Mouse (Mus musculus): ENCODE data around the gene Adgrg3. TPM values are rescaled to one million over a fixed set of nuclear protein-coding genes. Genes with fewer than 3 reads are reported as not detected.
A peak's percentile ranks its signal among the peaks of the same experiment; 100 is the strongest.

Adgrg3 gene
- polyA plus RNA-seq, 1 experiment from 2014 or later, result 3.8 TPM

DNA sequence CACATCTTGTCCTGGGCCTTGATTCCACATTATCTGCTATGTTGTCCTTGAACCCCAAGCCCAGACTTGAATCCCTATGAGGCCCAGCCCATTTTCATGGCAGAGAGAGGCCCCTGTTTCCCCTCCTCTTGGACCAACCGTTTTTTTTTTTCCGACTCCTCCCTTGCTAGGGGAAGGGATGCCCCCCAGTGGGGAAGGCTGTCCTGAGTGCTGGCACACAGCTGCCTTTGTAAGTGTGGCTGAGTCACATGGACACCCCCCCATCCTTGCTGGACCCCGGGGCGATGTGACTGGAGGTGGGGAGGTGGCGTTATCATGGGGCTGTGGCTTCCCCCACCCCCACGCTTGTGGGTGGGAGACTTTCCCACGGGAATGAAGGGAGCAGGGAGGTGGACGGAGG, 36.5 kb upstream of the Adgrg3 start:
- ATAC-seq (ENCODE audit: insufficient number of reproducible peaks, insufficient read depth, low FRiP score, low read depth), result no peak
- Histone ChIP-seq H3K27ac (ENCODE audit: low read length) (no peak overlapping the region; the same call in 1 of the 2 replicates), H3K4me1 (ENCODE audit: control insufficient read depth, insufficient read depth, low read length) (peaks cover 20% of the 10 kb centered on the region), H3K36me3 (ENCODE audit: control insufficient read depth, insufficient read depth, low read length) (no peaks in the 10 kb centered on the region), H3K27me3 (ENCODE audit: control insufficient read depth, insufficient read depth, low read length) (no peaks in the 10 kb centered on the region), H3K9me3 (ENCODE audit: control insufficient read depth, low read depth, low read length) (no peaks in the 10 kb centered on the region), H3K9ac (replicated peaks; ENCODE audit: low read depth, low read length) (no peak overlapping the region), H3K4me2 (replicated peaks; ENCODE audit: low read depth, low read length) (no peak overlapping the region), H3K4me3 (ENCODE audit: low read depth, low read length) (no peak overlapping the region)
- WGBS, result 53% methylated on average over 8 of the region's 8 CpGs

DNA sequence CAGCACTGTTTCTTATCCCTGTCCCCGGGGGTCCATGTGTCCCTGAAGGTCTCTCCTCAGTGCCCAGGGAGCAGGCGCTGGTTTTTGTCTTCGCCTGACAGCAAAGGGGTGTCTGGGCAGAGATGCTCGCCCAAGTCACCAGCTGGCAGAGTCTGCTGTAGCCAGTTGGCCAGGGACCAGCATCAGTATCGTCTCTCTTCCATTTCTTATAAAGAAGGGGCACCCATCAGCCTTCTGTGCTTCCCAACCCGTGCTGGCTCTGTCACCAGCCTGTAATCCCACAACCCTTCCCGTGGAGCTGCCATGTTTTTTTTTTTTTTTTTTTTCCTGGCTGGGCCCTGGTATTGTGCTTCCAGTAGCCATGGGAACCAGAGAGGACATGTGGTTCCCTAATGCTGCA, 35.6 kb upstream of the Adgrg3 start:
- H3K27me3 ChIP-seq (ENCODE audit: control insufficient read depth, insufficient read depth, low read length), result no peaks in the 10 kb centered on the region
- H3K27ac ChIP-seq (ENCODE audit: low read length), result no peak overlapping the region
- H3K9me3 ChIP-seq (ENCODE audit: control insufficient read depth, low read depth, low read length), result no peaks in the 10 kb centered on the region
- no peak overlapping the region for H3K9ac ChIP-seq (replicated peaks; ENCODE audit: low read depth, low read length)
- H3K4me3 ChIP-seq (ENCODE audit: low read depth, low read length), result no peak overlapping the region
- no peak for ATAC-seq (ENCODE audit: insufficient number of reproducible peaks, insufficient read depth, low FRiP score, low read depth)
- H3K4me2 ChIP-seq (replicated peaks; ENCODE audit: low read depth, low read length), result no peak overlapping the region
- H3K36me3 ChIP-seq (ENCODE audit: control insufficient read depth, insufficient read depth, low read length), result no peaks in the 10 kb centered on the region
- WGBS, result 69% methylated on average over 7 of the region's 7 CpGs
- H3K4me1 ChIP-seq (ENCODE audit: control insufficient read depth, insufficient read depth, low read length), result peaks cover 20% of the 10 kb centered on the region

DNA sequence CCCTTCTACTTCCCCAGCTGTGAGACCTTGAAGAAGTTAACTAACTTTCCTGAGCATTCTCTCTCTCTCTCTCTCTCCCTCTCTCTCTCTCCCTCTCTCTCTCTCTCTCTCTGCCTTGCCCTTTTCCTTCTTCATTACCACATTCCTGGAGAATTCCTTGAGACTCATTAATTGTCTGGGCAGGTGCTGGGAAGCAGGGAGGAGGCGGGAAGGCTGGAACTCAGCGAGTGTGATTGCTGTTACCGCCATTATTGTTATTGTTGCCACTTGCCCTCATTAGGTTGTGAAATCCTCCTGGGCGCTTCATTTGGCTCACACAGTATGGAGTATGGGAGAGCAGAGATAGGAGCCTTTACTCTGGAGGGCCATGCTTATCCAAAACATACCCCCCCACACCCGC, 34.3 kb upstream of the Adgrg3 start:
- Histone ChIP-seq H3K4me1 (ENCODE audit: control insufficient read depth, insufficient read depth, low read length) (peaks cover 20% of the 10 kb centered on the region), H3K4me2 (replicated peaks; ENCODE audit: low read depth, low read length) (no peak overlapping the region), H3K27ac (ENCODE audit: low read length) (no peak overlapping the region), H3K9ac (replicated peaks; ENCODE audit: low read depth, low read length) (no peak overlapping the region), H3K36me3 (ENCODE audit: control insufficient read depth, insufficient read depth, low read length) (no peaks in the 10 kb centered on the region), H3K4me3 (ENCODE audit: low read depth, low read length) (no peak overlapping the region), H3K27me3 (ENCODE audit: control insufficient read depth, insufficient read depth, low read length) (no peaks in the 10 kb centered on the region), H3K9me3 (ENCODE audit: control insufficient read depth, low read depth, low read length) (no peaks in the 10 kb centered on the region)
- ATAC-seq (ENCODE audit: insufficient number of reproducible peaks, insufficient read depth, low FRiP score, low read depth), result no peak
- WGBS, result 14% methylated on average over 5 of the region's 5 CpGs

DNA sequence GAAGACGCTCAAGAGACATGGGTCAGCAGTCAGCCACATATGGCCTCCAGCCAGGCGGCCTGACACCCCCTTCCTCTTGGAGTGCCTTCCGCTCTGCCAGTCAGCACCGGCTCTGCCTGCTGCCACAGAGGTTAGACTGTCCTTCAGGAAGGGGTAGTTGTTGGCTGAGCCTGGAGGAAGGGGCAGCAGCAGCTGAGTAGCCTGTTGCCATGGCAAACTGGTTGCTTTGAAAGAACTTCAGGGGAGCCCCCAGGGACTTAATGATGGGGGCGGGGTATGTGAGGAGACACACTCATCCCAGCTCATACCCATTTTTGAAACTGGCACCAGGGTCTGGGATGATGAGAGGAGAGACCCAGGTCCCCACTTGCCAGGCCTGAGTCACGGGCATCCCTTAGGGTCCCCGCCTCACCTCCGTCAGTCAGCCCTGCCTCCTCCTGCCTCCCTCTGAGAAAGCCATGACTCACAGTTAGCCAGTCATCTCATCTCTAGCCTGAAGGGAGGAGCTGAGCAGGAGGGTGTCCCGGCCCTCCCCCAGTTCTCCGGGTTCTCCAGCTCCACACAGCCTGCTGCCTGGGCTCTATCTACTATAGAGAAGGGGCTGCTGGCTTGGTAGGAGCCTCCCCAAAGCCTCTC, 33.5 kb upstream of the Adgrg3 start:
- WGBS, result 30% methylated on average over 10 of the region's 10 CpGs
- Histone ChIP-seq H3K4me1 (ENCODE audit: control insufficient read depth, insufficient read depth, low read length) (peaks cover 20% of the 10 kb centered on the region), H3K4me2 (replicated peaks; ENCODE audit: low read depth, low read length) (no peak overlapping the region)

DNA sequence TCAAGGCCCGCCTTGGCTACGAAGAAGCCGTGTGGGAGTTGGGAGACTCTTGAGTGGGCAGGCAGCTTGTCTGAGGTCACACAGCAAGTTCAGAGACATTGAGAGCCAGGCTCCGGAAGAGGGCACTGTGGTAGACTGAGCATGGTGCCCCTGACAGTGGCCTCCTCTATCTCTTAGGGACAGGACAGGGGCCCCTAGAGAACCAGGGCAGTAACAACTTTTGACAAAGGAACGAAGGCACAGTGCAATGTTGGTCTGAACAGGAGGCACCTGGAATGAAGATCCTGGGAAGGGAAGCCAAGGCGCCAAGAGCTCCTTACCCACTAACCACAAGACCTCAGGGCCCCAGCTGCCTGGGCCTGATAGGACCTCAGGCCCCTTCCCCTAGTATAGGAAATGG, 32.5 kb upstream of the Adgrg3 start:
- no peak for ATAC-seq (ENCODE audit: insufficient number of reproducible peaks, insufficient read depth, low FRiP score, low read depth)
- Histone ChIP-seq H3K27ac (ENCODE audit: low read length) (no peak overlapping the region), H3K4me1 (ENCODE audit: control insufficient read depth, insufficient read depth, low read length) (peaks cover 22% of the 10 kb centered on the region)

More for the DNA sequence above, 33.5 kb upstream of the Adgrg3 start:
- Histone ChIP-seq H3K36me3 (ENCODE audit: control insufficient read depth, insufficient read depth, low read length) (no peaks in the 10 kb centered on the region), H3K9ac (replicated peaks; ENCODE audit: low read depth, low read length) (no peak overlapping the region), H3K4me3 (ENCODE audit: low read depth, low read length) (0 out of 2 replicates have a peak overlapping the region, but pooled peaks have one; percentile 0), H3K9me3 (ENCODE audit: control insufficient read depth, low read depth, low read length) (no peaks in the 10 kb centered on the region), H3K27ac (ENCODE audit: low read length) (peak overlapping the region; percentile 45; the same call in 1 of the 2 replicates), H3K27me3 (ENCODE audit: control insufficient read depth, insufficient read depth, low read length) (no peaks in the 10 kb centered on the region)
- ATAC-seq (ENCODE audit: insufficient number of reproducible peaks, insufficient read depth, low FRiP score, low read depth), result peak; percentile 77

DNA sequence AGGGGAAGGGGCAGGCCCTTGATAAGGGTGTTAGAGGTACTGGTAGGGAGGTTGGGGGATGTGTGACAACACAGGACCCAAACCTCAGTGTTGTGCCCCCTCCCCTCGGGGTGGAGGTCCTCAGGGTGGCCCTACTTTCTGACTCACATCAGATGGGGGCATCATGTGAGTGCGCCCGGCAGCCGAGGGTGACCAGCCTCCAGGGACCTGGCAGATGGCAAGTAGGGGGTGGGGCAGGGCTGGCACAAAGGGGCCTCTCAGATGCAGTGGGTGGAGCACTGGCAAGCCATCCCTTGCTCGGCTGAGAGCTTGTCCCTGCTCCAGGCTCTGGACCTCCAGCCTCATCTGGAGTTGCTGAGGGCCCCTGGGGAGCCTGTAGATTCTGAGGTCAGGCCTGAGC, 30.8 kb upstream of the Adgrg3 start:
- ATAC-seq (ENCODE audit: insufficient number of reproducible peaks, insufficient read depth, low FRiP score, low read depth), result peak; percentile 25; the same call in 1 of the 2 replicates
- 60% methylated on average over 5 of the region's 5 CpGs for WGBS
- no peaks in the 10 kb centered on the region for H3K36me3 ChIP-seq (ENCODE audit: control insufficient read depth, insufficient read depth, low read length)
- no peak overlapping the region for H3K4me2 ChIP-seq (replicated peaks; ENCODE audit: low read depth, low read length)
- no peak overlapping the region for H3K27ac ChIP-seq (ENCODE audit: low read length)
- H3K9me3 ChIP-seq (ENCODE audit: control insufficient read depth, low read depth, low read length), result no peaks in the 10 kb centered on the region
- no peak overlapping the region for H3K9ac ChIP-seq (replicated peaks; ENCODE audit: low read depth, low read length)
- H3K27me3 ChIP-seq (ENCODE audit: control insufficient read depth, insufficient read depth, low read length), result no peaks in the 10 kb centered on the region
- peaks cover 26% of the 10 kb centered on the region for H3K4me1 ChIP-seq (ENCODE audit: control insufficient read depth, insufficient read depth, low read length)
- H3K4me3 ChIP-seq (ENCODE audit: low read depth, low read length), result no peak overlapping the region

More for the DNA sequence above, 32.5 kb upstream of the Adgrg3 start:
- Histone ChIP-seq H3K9ac (replicated peaks; ENCODE audit: low read depth, low read length) (no peak overlapping the region), H3K9me3 (ENCODE audit: control insufficient read depth, low read depth, low read length) (no peaks in the 10 kb centered on the region), H3K4me2 (replicated peaks; ENCODE audit: low read depth, low read length) (no peak overlapping the region), H3K27me3 (ENCODE audit: control insufficient read depth, insufficient read depth, low read length) (no peaks in the 10 kb centered on the region), H3K36me3 (ENCODE audit: control insufficient read depth, insufficient read depth, low read length) (no peaks in the 10 kb centered on the region), H3K4me3 (ENCODE audit: low read depth, low read length) (no peak overlapping the region)
- 74% methylated on average over 6 of the region's 6 CpGs for WGBS

DNA sequence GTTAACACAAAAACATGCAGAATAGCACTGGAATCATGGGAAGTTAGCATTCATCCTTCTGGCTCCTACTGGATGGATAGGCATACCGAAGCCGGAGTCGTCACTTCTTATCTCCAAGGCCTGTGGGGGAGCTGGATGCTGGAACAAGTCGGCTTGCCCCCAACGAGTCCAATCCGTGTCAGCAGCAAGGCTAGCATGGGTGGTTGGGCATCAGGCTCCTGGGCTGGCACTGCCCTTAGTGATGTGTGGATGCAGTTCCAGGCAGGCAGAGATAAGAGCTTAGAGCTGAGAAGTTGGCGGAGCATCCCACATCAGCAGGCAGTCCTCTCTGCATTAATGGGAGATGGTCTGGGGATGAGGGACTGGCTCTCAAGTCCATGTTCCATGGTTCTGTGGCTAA, 29.9 kb upstream of the Adgrg3 start:
- Histone ChIP-seq H3K9ac (replicated peaks; ENCODE audit: low read depth, low read length) (no peak overlapping the region), H3K9me3 (ENCODE audit: control insufficient read depth, low read depth, low read length) (no peaks in the 10 kb centered on the region), H3K27me3 (ENCODE audit: control insufficient read depth, insufficient read depth, low read length) (no peaks in the 10 kb centered on the region), H3K27ac (ENCODE audit: low read length) (no peak overlapping the region), H3K36me3 (ENCODE audit: control insufficient read depth, insufficient read depth, low read length) (no peaks in the 10 kb centered on the region), H3K4me1 (ENCODE audit: control insufficient read depth, insufficient read depth, low read length) (peaks cover 34% of the 10 kb centered on the region), H3K4me3 (ENCODE audit: low read depth, low read length) (no peak overlapping the region), H3K4me2 (replicated peaks; ENCODE audit: low read depth, low read length) (no peak overlapping the region)
- ATAC-seq (ENCODE audit: insufficient number of reproducible peaks, insufficient read depth, low FRiP score, low read depth), result no peak
- 78% methylated on average over 7 of the region's 7 CpGs for WGBS

DNA sequence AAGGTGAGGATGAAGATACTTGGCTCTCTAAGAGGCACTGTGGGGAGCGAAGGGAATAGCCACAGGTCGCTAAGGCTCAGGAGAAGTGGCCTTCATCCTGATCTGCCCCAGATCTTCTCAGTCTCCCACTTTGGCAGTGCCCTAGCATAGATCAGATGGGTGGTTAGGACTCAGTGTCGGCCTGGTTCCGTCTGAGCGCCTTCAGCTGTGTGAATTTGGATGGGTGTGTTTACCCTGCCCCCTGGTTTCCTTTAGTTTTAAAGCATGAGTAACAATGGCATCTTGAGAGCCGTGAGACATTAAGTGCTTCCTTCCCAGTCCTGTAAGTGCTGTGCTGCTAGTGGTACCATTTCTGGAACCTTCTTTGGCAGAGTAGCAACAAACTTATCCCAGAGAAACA, 28.9 kb upstream of the Adgrg3 start:
- Histone ChIP-seq H3K36me3 (ENCODE audit: control insufficient read depth, insufficient read depth, low read length) (no peaks in the 10 kb centered on the region), H3K4me3 (ENCODE audit: low read depth, low read length) (no peak overlapping the region), H3K27ac (ENCODE audit: low read length) (no peak overlapping the region), H3K27me3 (ENCODE audit: control insufficient read depth, insufficient read depth, low read length) (no peaks in the 10 kb centered on the region), H3K9me3 (ENCODE audit: control insufficient read depth, low read depth, low read length) (no peaks in the 10 kb centered on the region), H3K4me1 (ENCODE audit: control insufficient read depth, insufficient read depth, low read length) (peaks cover 31% of the 10 kb centered on the region), H3K9ac (replicated peaks; ENCODE audit: low read depth, low read length) (no peak overlapping the region), H3K4me2 (replicated peaks; ENCODE audit: low read depth, low read length) (no peak overlapping the region)
- 75% methylated on average over 6 of the region's 6 CpGs for WGBS
- no peak for ATAC-seq (ENCODE audit: insufficient number of reproducible peaks, insufficient read depth, low FRiP score, low read depth)

DNA sequence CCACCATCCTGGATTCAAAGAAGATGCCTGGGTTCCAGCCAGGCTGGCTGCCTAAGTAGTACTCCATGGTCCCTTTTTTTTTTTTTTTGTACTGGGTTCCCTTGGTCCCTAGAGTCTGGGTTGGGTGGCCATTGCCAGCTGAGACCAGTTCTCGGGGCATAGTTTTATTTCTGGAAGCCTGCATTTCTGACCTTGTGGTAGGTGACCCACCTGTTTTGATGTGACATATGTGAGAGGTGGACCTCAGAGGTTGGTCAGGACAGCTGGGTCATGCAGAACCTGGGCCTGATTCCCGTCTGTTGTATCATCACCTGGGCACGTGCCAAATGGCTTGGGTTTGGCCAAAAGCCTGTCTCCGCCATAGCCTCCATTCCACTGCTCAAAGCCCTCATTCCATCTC, 27.8 kb upstream of the Adgrg3 start:
- peaks cover 31% of the 10 kb centered on the region for H3K4me1 ChIP-seq (ENCODE audit: control insufficient read depth, insufficient read depth, low read length)

More for the DNA sequence above, 27.8 kb upstream of the Adgrg3 start:
- no peak overlapping the region for H3K4me2 ChIP-seq (replicated peaks; ENCODE audit: low read depth, low read length)
- no peak overlapping the region for H3K4me3 ChIP-seq (ENCODE audit: low read depth, low read length)
- H3K27me3 ChIP-seq (ENCODE audit: control insufficient read depth, insufficient read depth, low read length), result no peaks in the 10 kb centered on the region
- H3K27ac ChIP-seq (ENCODE audit: low read length), result no peak overlapping the region
- WGBS, result 87% methylated on average over 4 of the region's 4 CpGs
- H3K36me3 ChIP-seq (ENCODE audit: control insufficient read depth, insufficient read depth, low read length), result no peaks in the 10 kb centered on the region
- no peak for ATAC-seq (ENCODE audit: insufficient number of reproducible peaks, insufficient read depth, low FRiP score, low read depth)
- H3K9me3 ChIP-seq (ENCODE audit: control insufficient read depth, low read depth, low read length), result no peaks in the 10 kb centered on the region
- H3K9ac ChIP-seq (replicated peaks; ENCODE audit: low read depth, low read length), result no peak overlapping the region

Measured in stomach, embryonic 14.5 days (tissue).